Mouse (Mus musculus): ENCODE results near the gene Bcl9. TPM values are rescaled to one million over a fixed set of nuclear protein-coding genes. Genes with fewer than 3 reads are reported as not detected.
A peak's percentile ranks its signal among the peaks of the same experiment; 100 is the strongest.

The Bcl9 gene
- polyA plus RNA-seq, 1 experiment from 2014 or later: 43.2 TPM

DNA sequence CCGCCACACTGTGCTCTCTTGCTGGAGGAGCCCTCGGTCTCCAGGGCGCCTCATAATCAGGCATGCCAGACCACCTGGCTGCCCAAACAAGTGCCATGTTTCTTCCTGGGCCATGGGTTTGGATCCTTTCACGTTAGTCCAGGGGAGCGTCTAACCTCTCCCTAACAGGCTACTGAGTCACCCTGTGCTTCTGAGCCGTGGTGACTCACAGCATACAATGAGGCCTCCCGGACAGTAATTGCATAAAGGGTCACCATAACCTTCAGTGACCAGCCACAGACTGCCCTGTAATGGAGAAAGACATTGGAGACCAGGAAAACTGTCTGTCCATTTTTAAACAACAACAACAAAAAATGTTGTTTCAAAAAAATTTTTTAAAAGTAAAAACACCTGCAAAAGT, 2.7 kb upstream of the Bcl9 start:
- no peak for ATAC-seq (ENCODE audit: insufficient read depth, low FRiP score)
- H3K4me2 ChIP-seq (ENCODE audit: low read depth, low read length): no peak overlapping the region
- no peaks in the 10 kb centered on the region for H3K36me3 ChIP-seq (ENCODE audit: control insufficient read depth, insufficient read depth, low read length)
- no peak overlapping the region for H3K4me3 ChIP-seq (replicated peaks; ENCODE audit: low read length)
- no peaks in the 10 kb centered on the region for H3K27me3 ChIP-seq (ENCODE audit: control insufficient read depth, insufficient read depth, low read length)
- no peak overlapping the region for H3K9ac ChIP-seq (ENCODE audit: low read length)
- H3K4me1 ChIP-seq (ENCODE audit: control insufficient read depth, insufficient read depth, low read length): peaks cover 10% of the 10 kb centered on the region
- 86% methylated on average over 7 of the region's 7 CpGs for WGBS
- H3K9me3 ChIP-seq (replicated peaks; ENCODE audit: control insufficient read depth, low read length): no peaks in the 10 kb centered on the region; the same call in 1 of the 2 replicates
- H3K27ac ChIP-seq (ENCODE audit: low read length): no peak overlapping the region

DNA sequence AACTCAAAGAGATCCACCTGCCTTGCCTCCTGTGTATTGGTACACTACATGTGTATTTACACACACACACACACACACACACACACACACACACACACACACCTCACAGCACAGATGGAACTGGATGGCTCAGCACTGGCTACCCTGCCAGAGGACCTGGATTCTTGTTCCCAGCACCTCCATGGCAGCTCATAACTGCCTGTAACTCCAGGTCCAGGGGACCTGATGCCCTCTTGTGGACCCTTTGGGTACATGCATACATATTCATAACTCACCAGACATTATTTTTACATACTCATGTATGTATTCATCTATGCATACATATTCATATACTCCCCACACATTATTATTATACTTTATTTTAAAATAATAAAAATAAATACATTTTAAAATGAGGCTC, 2.2 kb upstream of the Bcl9 start:
- Histone ChIP-seq H3K4me3 (replicated peaks; ENCODE audit: low read length) (no peak overlapping the region), H3K9me3 (replicated peaks; ENCODE audit: control insufficient read depth, low read length) (no peaks in the 10 kb centered on the region; the same call in 1 of the 2 replicates), H3K27ac (ENCODE audit: low read length) (no peak overlapping the region), H3K4me2 (ENCODE audit: low read depth, low read length) (no peak overlapping the region), H3K4me1 (ENCODE audit: control insufficient read depth, insufficient read depth, low read length) (peaks cover 12% of the 10 kb centered on the region), H3K36me3 (ENCODE audit: control insufficient read depth, insufficient read depth, low read length) (no peaks in the 10 kb centered on the region), H3K9ac (ENCODE audit: low read length) (no peak overlapping the region), H3K27me3 (ENCODE audit: control insufficient read depth, insufficient read depth, low read length) (no peaks in the 10 kb centered on the region)
- ATAC-seq (ENCODE audit: insufficient read depth, low FRiP score): no peak

DNA sequence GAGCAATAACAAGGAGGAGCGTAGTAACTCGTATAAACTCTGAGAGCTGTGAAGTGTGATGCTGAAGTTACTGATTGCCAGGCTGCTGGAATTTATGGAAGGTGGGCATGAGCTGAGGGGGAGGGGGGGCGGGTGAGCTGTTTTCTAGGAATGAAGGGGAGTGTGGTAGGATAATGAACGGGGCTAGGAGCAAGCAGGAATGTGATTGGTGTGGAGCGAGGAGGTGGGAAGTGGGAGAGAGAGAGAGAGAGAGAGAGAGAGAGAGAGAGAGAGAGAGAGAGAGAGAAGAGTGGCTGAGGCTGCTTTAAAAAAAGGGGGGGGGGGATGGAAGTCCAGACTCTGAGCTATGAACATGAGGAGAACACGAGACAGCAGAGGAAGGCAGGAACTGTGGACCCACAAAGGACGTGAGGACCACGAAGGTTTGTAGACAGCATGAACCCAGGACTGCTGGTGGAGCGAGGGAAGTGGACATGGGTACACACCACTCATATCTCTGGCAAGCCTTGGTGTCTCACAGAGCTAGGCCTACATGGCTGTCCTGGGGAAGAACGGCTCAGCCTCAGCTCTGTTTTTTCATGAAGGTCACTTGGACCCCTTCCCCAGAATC, 1.2 kb upstream of the Bcl9 start:
- H3K9ac ChIP-seq (ENCODE audit: low read length): peak overlapping the region; percentile 85
- H3K4me1 ChIP-seq (ENCODE audit: control insufficient read depth, insufficient read depth, low read length): peaks cover 12% of the 10 kb centered on the region
- no peaks in the 10 kb centered on the region for H3K27me3 ChIP-seq (ENCODE audit: control insufficient read depth, insufficient read depth, low read length)
- peak overlapping the region; percentile 97 for H3K27ac ChIP-seq (ENCODE audit: low read length)
- H3K4me2 ChIP-seq (ENCODE audit: low read depth, low read length): peak overlapping the region; percentile 72
- ATAC-seq (ENCODE audit: insufficient read depth, low FRiP score): no peak
- WGBS: 34% methylated on average over 9 of the region's 10 CpGs
- H3K36me3 ChIP-seq (ENCODE audit: control insufficient read depth, insufficient read depth, low read length): no peaks in the 10 kb centered on the region
- peak overlapping the region; percentile 63 for H3K4me3 ChIP-seq (replicated peaks; ENCODE audit: low read length)
- no peaks in the 10 kb centered on the region for H3K9me3 ChIP-seq (replicated peaks; ENCODE audit: control insufficient read depth, low read length)

DNA sequence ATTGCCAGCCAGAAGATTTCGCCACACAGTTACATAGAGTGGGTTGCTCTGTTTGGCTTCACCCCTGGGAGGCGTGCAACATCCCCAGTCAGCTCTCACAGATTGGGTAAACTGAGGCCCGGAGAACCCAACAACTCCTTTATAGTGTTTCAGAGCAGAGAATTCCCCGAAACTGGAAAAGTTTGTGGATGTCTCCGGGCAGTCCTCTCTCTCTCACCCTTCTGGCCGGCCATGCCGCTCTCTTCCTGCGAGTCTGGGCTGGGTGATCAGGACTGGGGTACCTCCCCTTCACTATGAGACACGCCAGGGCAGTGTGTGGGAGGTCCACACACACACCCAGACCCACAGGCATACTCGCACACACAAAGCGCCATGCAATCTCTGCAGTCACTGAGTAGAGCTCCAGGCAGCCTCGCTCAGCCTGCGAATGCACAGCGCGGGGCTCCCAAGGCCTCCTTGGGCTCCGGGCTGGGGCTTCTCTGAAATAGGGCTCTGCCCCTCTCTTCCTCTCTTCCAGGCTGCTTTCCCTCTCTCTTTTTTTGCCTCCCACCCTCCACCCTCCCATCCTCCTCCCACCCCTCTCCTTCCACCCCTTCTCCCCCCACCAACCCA, 670 bp downstream of the Bcl9 start:
- peak overlapping the region; percentile 97 for H3K27ac ChIP-seq (ENCODE audit: low read length)
- no peaks in the 10 kb centered on the region for H3K9me3 ChIP-seq (replicated peaks; ENCODE audit: control insufficient read depth, low read length)
- H3K4me3 ChIP-seq (replicated peaks; ENCODE audit: low read length): peak overlapping the region; percentile 63
- WGBS: 3% methylated on average over 16 of the region's 16 CpGs
- H3K36me3 ChIP-seq (ENCODE audit: control insufficient read depth, insufficient read depth, low read length): no peaks in the 10 kb centered on the region
- ATAC-seq (ENCODE audit: insufficient read depth, low FRiP score): peak; percentile 76
- peaks cover 12% of the 10 kb centered on the region for H3K4me1 ChIP-seq (ENCODE audit: control insufficient read depth, insufficient read depth, low read length)
- H3K27me3 ChIP-seq (ENCODE audit: control insufficient read depth, insufficient read depth, low read length): no peaks in the 10 kb centered on the region
- H3K9ac ChIP-seq (ENCODE audit: low read length): peak overlapping the region; percentile 85
- peak overlapping the region; percentile 72 for H3K4me2 ChIP-seq (ENCODE audit: low read depth, low read length)

DNA sequence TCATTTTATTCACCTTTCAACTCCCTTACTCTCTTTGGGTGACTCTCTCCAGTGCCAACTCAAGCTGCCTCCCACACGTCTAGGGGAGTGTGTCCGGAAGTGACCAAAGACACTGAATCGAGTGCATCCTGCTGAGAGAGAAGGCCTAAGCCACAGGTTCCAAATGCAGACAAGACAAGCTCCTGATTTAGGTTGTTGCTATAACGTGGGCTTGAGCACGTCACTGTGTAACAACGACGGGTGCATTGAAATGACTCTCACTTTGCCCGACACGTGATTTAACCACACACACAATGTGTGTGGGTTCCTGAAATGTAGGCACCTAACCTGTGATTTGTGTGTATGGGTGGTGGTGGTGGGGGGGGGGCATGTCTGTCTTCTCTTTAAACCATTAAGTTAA, 3.4 kb downstream of the Bcl9 start:
- Histone ChIP-seq H3K27ac (ENCODE audit: low read length) (no peak overlapping the region), H3K36me3 (ENCODE audit: control insufficient read depth, insufficient read depth, low read length) (no peaks in the 10 kb centered on the region), H3K9ac (ENCODE audit: low read length) (no peak overlapping the region), H3K9me3 (replicated peaks; ENCODE audit: control insufficient read depth, low read length) (no peaks in the 10 kb centered on the region), H3K4me1 (ENCODE audit: control insufficient read depth, insufficient read depth, low read length) (peaks cover 12% of the 10 kb centered on the region), H3K27me3 (ENCODE audit: control insufficient read depth, insufficient read depth, low read length) (no peaks in the 10 kb centered on the region), H3K4me2 (ENCODE audit: low read depth, low read length) (no peak overlapping the region), H3K4me3 (replicated peaks; ENCODE audit: low read length) (no peak overlapping the region)
- WGBS: 75% methylated on average over 9 of the region's 9 CpGs
- ATAC-seq (ENCODE audit: insufficient read depth, low FRiP score): no peak

DNA sequence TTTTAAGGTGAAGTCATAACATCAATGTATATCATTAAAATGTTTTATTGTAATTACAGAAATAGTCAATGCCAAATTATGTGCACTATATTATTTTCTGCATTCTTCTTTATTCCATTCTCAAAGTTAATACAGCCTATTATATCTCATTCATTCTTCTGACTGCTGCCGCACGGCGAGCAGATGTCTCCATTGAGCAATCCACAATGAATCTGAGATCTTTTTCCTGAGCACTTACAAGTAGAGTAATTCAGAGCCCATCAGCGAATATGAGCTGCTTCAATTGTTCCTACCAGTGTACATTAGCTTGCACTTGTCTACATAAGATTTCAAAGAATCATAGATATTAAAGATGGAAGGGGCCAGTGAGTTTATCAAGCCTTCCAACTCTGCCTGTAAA, 12.8 kb downstream of the Bcl9 start:
- Histone ChIP-seq H3K9me3 (replicated peaks; ENCODE audit: control insufficient read depth, low read length) (no peaks in the 10 kb centered on the region), H3K27me3 (ENCODE audit: control insufficient read depth, insufficient read depth, low read length) (no peaks in the 10 kb centered on the region), H3K9ac (ENCODE audit: low read length) (no peak overlapping the region), H3K4me2 (ENCODE audit: low read depth, low read length) (no peak overlapping the region), H3K36me3 (ENCODE audit: control insufficient read depth, insufficient read depth, low read length) (peaks cover 9% of the 10 kb centered on the region; the same call in 1 of the 2 replicates), H3K27ac (ENCODE audit: low read length) (no peak overlapping the region), H3K4me1 (ENCODE audit: control insufficient read depth, insufficient read depth, low read length) (0 out of 2 replicates have a peak, but pooled peaks cover 3% of the 10 kb centered on the region), H3K4me3 (replicated peaks; ENCODE audit: low read length) (no peak overlapping the region)
- WGBS: 90% methylated on average over 4 of the region's 4 CpGs
- no peak for ATAC-seq (ENCODE audit: insufficient read depth, low FRiP score)

DNA sequence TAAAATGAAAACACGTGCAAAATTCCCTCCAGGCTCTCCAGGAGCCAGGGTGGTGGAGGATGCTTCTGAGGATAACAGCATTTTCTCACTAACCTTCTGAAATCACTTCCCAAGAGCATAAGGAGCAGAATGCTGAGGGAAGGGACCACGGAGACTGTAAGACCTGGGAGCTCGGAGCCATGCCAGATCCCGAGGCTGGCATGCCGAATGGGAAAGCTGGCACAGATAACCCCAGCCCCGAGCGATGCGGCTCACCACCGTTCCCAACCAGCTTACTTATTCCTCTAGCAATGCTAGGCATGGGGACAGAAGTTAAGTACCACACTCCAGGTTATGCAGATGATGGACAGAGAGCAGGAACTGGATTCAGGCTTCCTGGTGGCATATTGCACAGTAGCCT, 13.7 kb downstream of the Bcl9 start:
- Histone ChIP-seq H3K4me1 (ENCODE audit: control insufficient read depth, insufficient read depth, low read length) (0 out of 2 replicates have a peak, but pooled peaks cover under 1% of the 10 kb centered on the region), H3K36me3 (ENCODE audit: control insufficient read depth, insufficient read depth, low read length) (peaks cover 9% of the 10 kb centered on the region; the same call in 1 of the 2 replicates), H3K9me3 (replicated peaks; ENCODE audit: control insufficient read depth, low read length) (no peaks in the 10 kb centered on the region), H3K9ac (ENCODE audit: low read length) (no peak overlapping the region), H3K27ac (ENCODE audit: low read length) (no peak overlapping the region), H3K27me3 (ENCODE audit: control insufficient read depth, insufficient read depth, low read length) (no peaks in the 10 kb centered on the region), H3K4me2 (ENCODE audit: low read depth, low read length) (no peak overlapping the region), H3K4me3 (replicated peaks; ENCODE audit: low read length) (no peak overlapping the region)
- 90% methylated on average over 9 of the region's 9 CpGs for WGBS
- no peak for ATAC-seq (ENCODE audit: insufficient read depth, low FRiP score)

DNA sequence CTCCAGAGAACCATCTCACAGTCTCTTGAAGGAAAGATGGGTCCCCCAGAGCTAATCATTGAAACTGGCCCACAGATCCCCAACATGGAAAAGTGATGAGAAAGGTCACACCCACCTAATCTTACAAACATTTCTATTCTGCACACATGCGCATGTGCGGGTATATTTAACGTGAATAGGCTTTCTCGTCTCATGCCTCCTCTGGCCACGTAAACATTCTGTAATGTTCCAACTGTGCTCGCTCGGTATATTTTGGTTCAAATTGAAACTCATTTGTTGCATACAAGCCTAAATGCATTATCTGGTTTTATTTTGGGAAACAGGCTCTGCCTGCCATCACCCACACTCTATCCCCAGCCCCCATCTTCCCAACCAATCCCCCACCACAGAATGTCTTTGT, 16.3 kb downstream of the Bcl9 start:
- no peaks in the 10 kb centered on the region for H3K27me3 ChIP-seq (ENCODE audit: control insufficient read depth, insufficient read depth, low read length)
- no peaks in the 10 kb centered on the region for H3K4me1 ChIP-seq (ENCODE audit: control insufficient read depth, insufficient read depth, low read length)
- peaks cover 9% of the 10 kb centered on the region; the same call in 1 of the 2 replicates for H3K36me3 ChIP-seq (ENCODE audit: control insufficient read depth, insufficient read depth, low read length)
- no peaks in the 10 kb centered on the region for H3K9me3 ChIP-seq (replicated peaks; ENCODE audit: control insufficient read depth, low read length)
- no peak overlapping the region for H3K27ac ChIP-seq (ENCODE audit: low read length)
- WGBS: 78% methylated on average over 7 of the region's 7 CpGs
- no peak for ATAC-seq (ENCODE audit: insufficient read depth, low FRiP score)
- H3K4me2 ChIP-seq (ENCODE audit: low read depth, low read length): no peak overlapping the region
- H3K9ac ChIP-seq (ENCODE audit: low read length): no peak overlapping the region
- no peak overlapping the region for H3K4me3 ChIP-seq (replicated peaks; ENCODE audit: low read length)

DNA sequence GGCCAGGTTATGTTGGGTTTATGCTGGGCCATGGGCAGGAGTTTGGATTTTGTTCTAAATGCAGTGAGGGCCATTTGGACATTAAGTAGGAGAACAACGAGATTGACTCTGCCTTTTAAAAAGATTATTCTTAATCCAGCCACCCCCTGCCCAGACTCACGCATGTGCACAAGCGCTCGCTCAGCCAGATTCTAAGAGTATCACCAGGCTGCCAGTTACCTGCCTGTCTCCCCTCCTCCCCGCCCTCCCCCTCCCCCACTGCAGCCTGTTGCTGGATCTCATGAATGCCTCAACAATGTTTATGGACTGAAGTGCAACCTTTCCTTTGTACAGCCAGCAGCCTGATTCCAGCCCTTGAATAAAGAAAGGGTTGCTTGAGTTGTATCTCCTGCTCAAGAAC, 22.0 kb downstream of the Bcl9 start:
- Histone ChIP-seq H3K4me3 (replicated peaks; ENCODE audit: low read length) (no peak overlapping the region), H3K27ac (ENCODE audit: low read length) (no peak overlapping the region), H3K4me1 (ENCODE audit: control insufficient read depth, insufficient read depth, low read length) (no peaks in the 10 kb centered on the region), H3K36me3 (ENCODE audit: control insufficient read depth, insufficient read depth, low read length) (no peaks in the 10 kb centered on the region), H3K27me3 (ENCODE audit: control insufficient read depth, insufficient read depth, low read length) (no peaks in the 10 kb centered on the region), H3K9ac (ENCODE audit: low read length) (no peak overlapping the region), H3K4me2 (ENCODE audit: low read depth, low read length) (no peak overlapping the region), H3K9me3 (replicated peaks; ENCODE audit: control insufficient read depth, low read length) (no peaks in the 10 kb centered on the region)
- no peak for ATAC-seq (ENCODE audit: insufficient read depth, low FRiP score)
- WGBS: 62% methylated on average over 5 of the region's 5 CpGs

Data from stomach, embryonic 16.5 days (tissue).